Mouse (Mus musculus) limb, embryonic 14.5 days (tissue): ENCODE results near the gene Hist1h3d. TPM values are rescaled to one million over a fixed set of nuclear protein-coding genes. Genes with fewer than 3 reads are reported as not detected.
A peak's percentile ranks its signal among the peaks of the same experiment; 100 is the strongest.
"Not testable (repeated sequence)": the region's sequence is repeated elsewhere in the genome, so short reads cannot be mapped to it uniquely, and the experiment has no call there.

ENCODE experiments used
- ATAC-seq: fragments of 200-750 bp; cut with Nextera tagmentation; 2 replicates; pipeline ENCODE4 v1.8.0; 2017; ENCODE audit warnings: low read depth, moderate number of reproducible peaks, moderate TSS enrichment; ENCODE audit not compliant: low FRiP score
- DNase-seq: peaks from one replicate; pipeline ENCODE4 v3.0.0-alpha.2; 2015; ENCODE audit warnings: low spot score
- H3K27ac ChIP-seq: fragments of 300-500 bp; sonication (generic); replicated peaks from 2 replicates; pipeline ENCODE4 v1.5.1; 2014; ENCODE audit warnings: low read depth, mild to moderate bottlenecking, low read length, moderate library complexity, mixed read lengths
- H3K27me3 ChIP-seq: fragments of 300-500 bp; sonication (generic); 2 replicates; pipeline ENCODE4 v1.6.1; 2014; ENCODE audit warnings: low read length, mixed read lengths; ENCODE audit not compliant: control insufficient read depth, insufficient read depth
- H3K36me3 ChIP-seq: fragments of 300-500 bp; sonication (generic); 2 replicates; pipeline ENCODE4 v1.6.1; 2014; ENCODE audit warnings: mild to moderate bottlenecking, low read length, moderate library complexity, mixed read lengths; ENCODE audit not compliant: control insufficient read depth, insufficient read depth
- H3K4me1 ChIP-seq: fragments of 300-500 bp; sonication (generic); 2 replicates; pipeline ENCODE4 v1.6.1; 2014; ENCODE audit warnings: antibody characterized with exemption, low read length, mixed read lengths; ENCODE audit not compliant: control insufficient read depth, insufficient read depth
- H3K4me2 ChIP-seq: fragments of 300-500 bp; sonication (generic); replicated peaks from 2 replicates; pipeline ENCODE4 v1.6.1; 2014; ENCODE audit warnings: low read depth, mild to moderate bottlenecking, low read length, moderate library complexity; ENCODE audit not compliant: severe bottlenecking
- H3K4me3 ChIP-seq: fragments of 300-500 bp; sonication (generic); replicated peaks from 2 replicates; pipeline ENCODE4 v1.5.1; 2014; ENCODE audit warnings: low read length
- H3K9ac ChIP-seq: fragments of 300-500 bp; sonication (generic); 2 replicates; pipeline ENCODE4 v1.6.1; 2014; ENCODE audit warnings: mild to moderate bottlenecking, low read depth, low read length, moderate library complexity; ENCODE audit not compliant: severe bottlenecking
- H3K9me3 ChIP-seq: fragments of 300-500 bp; sonication (generic); 2 replicates; pipeline ENCODE4 v1.6.1; 2016; ENCODE audit warnings: low read length; ENCODE audit not compliant: control insufficient read depth
- POLR2A ChIP-seq: fragments of 200-500 bp; IDR thresholded peaks from 2 replicates; pipeline ENCODE4 v1.8.0; 2012; ENCODE audit warnings: inconsistent platforms, mild to moderate bottlenecking, moderate library complexity, borderline replicate concordance; ENCODE audit not compliant: insufficient read depth, insufficient read length; ENCODE audit errors: extremely low read depth
- WGBS: fragments of 180-500 bp; shearing (Covaris S2); extraction: QIAGEN DNeasy Blood & Tissue Kit; methylation state at CpG from one replicate; pipeline ENCODE4 v1.1.7; 2014; 5-methylcytosine and 5-hydroxymethylcytosine counted together
- polyA plus RNA-seq, 2 experiments: library from polyadenylated mRNA; depleted of rRNA in 1 of 2; stranded (reverse) in 1 of 2; unstranded in 1 of 2; fragments of >200 nt; fragmentation: Nextera tagmentation in 1 of 2; extraction: Ambion mirVana in 1 of 2; gene quantifications; 2 replicates each; pipeline versions ENCODE4 v1.2.1 to v1.2.3; 2012 to 2014

Gene Hist1h3d
- polyA plus RNA-seq, 2 experiments, result 6.8 to 30.0 TPM

GRCm38 (mm10) chr13:23562699-23563462 lies 12.7 kb upstream of the Hist1h3d start:
- ATAC-seq, result peak; percentile 74
- Histone ChIP-seq H3K27me3 (no peaks in the 10 kb centered on the region), H3K4me2 (peak overlapping the region; percentile 64), H3K27ac (peak overlapping the region; percentile 98), H3K9ac (peak overlapping the region; percentile 51), H3K4me1 (0 out of 2 replicates have a peak, but pooled peaks cover 2% of the 10 kb centered on the region), H3K36me3 (no peaks in the 10 kb centered on the region), H3K9me3 (no peaks in the 10 kb centered on the region), H3K4me3 (peak overlapping the region; percentile 39)
- peak; percentile 84 for DNase-seq
- 5% methylated on average over 18 of the region's 18 CpGs for WGBS
- TF ChIP-seq POLR2A, result no peak

GRCm38 (mm10) chr13:23564482-23564881 lies 11.1 kb upstream of the Hist1h3d start:
- no peaks in the 10 kb centered on the region for H3K27me3 ChIP-seq
- H3K4me2 ChIP-seq, result no peak overlapping the region
- no peak for ATAC-seq
- 91% methylated on average over 2 of the region's 2 CpGs for WGBS
- no peak for TF ChIP-seq POLR2A
- 0 out of 2 replicates have a peak, but pooled peaks cover 2% of the 10 kb centered on the region for H3K4me1 ChIP-seq
- no peaks in the 10 kb centered on the region for H3K36me3 ChIP-seq
- no peaks in the 10 kb centered on the region for H3K9me3 ChIP-seq
- H3K27ac ChIP-seq, result peak overlapping the region; percentile 98; the same call in 1 of the 2 replicates
- no peak for DNase-seq
- H3K4me3 ChIP-seq, result no peak overlapping the region
- no peak overlapping the region for H3K9ac ChIP-seq

GRCm38 (mm10) chr13:23570261-23571021 lies 5.1 kb upstream of the Hist1h3d start:
- Histone ChIP-seq H3K27ac (peak overlapping the region; percentile 93), H3K9ac (peak overlapping the region; percentile 47; the same call in 1 of the 2 replicates), H3K4me2 (peak overlapping the region; percentile 56), H3K4me3 (peak overlapping the region; percentile 40), H3K4me1 (peaks cover 13% of the 10 kb centered on the region; the same call in 1 of the 2 replicates)
- ATAC-seq, H3K9me3 ChIP-seq, H3K36me3 ChIP-seq, H3K27me3 ChIP-seq, DNase-seq: not testable (repeated sequence)
- under 1% methylated on average over 7 of the region's 41 CpGs for WGBS

GRCm38 (mm10) chr13:23571022-23571503 lies 4.5 kb upstream of the Hist1h3d start, which contains the start of the genes Hist1h2ae and Hist1h2bg:
TSS of gene Hist1h2ae (minus strand) at chr13:23571220.
TSS of gene Hist1h2bg (plus strand) at chr13:23571396.
- no peaks in the 10 kb centered on the region for H3K9me3 ChIP-seq
- TF ChIP-seq POLR2A, result peak; percentile 33; the same call in 1 of the 2 replicates
- peak within 1 kb of the TSS; percentile 56 for H3K4me2 ChIP-seq
- WGBS, result under 1% methylated on average over 17 of the region's 18 CpGs
- DNase-seq (peak; percentile 96), ATAC-seq (peak; percentile 89)
- H3K27me3 ChIP-seq, result no peaks in the 10 kb centered on the region
- peak within 1 kb of the TSS; percentile 57 for H3K9ac ChIP-seq
- peak within 1 kb of the TSS; percentile 93 for H3K27ac ChIP-seq
- no peaks in the 10 kb centered on the region for H3K36me3 ChIP-seq
- peaks cover 13% of the 10 kb centered on the region; the same call in 1 of the 2 replicates for H3K4me1 ChIP-seq
- H3K4me3 ChIP-seq, result peak within 1 kb of the TSS; percentile 40

- not testable (repeated sequence) for H3K36me3 ChIP-seq, ATAC-seq, H3K9me3 ChIP-seq, H3K27me3 ChIP-seq, DNase-seq
- Histone ChIP-seq H3K4me1 (peaks cover 16% of the 10 kb centered on the region), H3K4me3 (peak overlapping the region; percentile 40), H3K9ac (peak overlapping the region; percentile 57), H3K27ac (peak overlapping the region; percentile 93), H3K4me2 (peak overlapping the region; percentile 56)
- WGBS, result under 1% methylated on average over 8 of the region's 34 CpGs
Measured at GRCm38 (mm10) chr13:23571504-23572217, 3.9 kb upstream of the Hist1h3d start.
